Mouse (Mus musculus) midbrain, embryonic 13.5 days (tissue): ENCODE measurements at regions not wholly inside any gene's neighbourhood (a gene's known extent, or its start where the extent isn't known, plus 50 kb on each side); places are given as distances from the start of the nearest gene placed in this dataset.

Source experiments
- ATAC-seq: fragments of 200-750 bp; cut with Nextera tagmentation; 2 replicates; pipeline ENCODE4 v1.8.0; 2017; ENCODE audit warnings: mild to moderate bottlenecking, moderate TSS enrichment, moderate library complexity
- H3K27ac ChIP-seq: fragments of 300-500 bp; sonication (generic); 2 replicates; pipeline ENCODE4 v1.5.1; 2015; ENCODE audit warnings: inconsistent platforms, mild to moderate bottlenecking, moderate library complexity
- H3K27me3 ChIP-seq: fragments of 300-500 bp; sonication (generic); 2 replicates; pipeline ENCODE4 v1.6.1; 2015; ENCODE audit warnings: mild to moderate bottlenecking, inconsistent platforms
- H3K36me3 ChIP-seq: fragments of 300-500 bp; sonication (generic); 2 replicates; pipeline ENCODE4 v1.6.1; 2015; ENCODE audit warnings: mild to moderate bottlenecking, inconsistent platforms
- H3K4me1 ChIP-seq: fragments of 300-500 bp; sonication (generic); replicated peaks from 2 replicates; pipeline ENCODE4 v1.6.1; 2015; ENCODE audit warnings: inconsistent platforms
- H3K4me2 ChIP-seq: fragments of 300-500 bp; sonication (generic); replicated peaks from 2 replicates; pipeline ENCODE4 v1.6.1; 2015; ENCODE audit warnings: moderate library complexity, mild to moderate bottlenecking, inconsistent platforms
- H3K4me3 ChIP-seq: fragments of 300-500 bp; sonication (generic); replicated peaks from 2 replicates; pipeline ENCODE4 v1.5.1; 2015; ENCODE audit warnings: mild to moderate bottlenecking, inconsistent platforms
- H3K9ac ChIP-seq: fragments of 300-500 bp; sonication (generic); replicated peaks from 2 replicates; pipeline ENCODE4 v1.6.1; 2015; ENCODE audit warnings: mild to moderate bottlenecking, inconsistent platforms
- H3K9me3 ChIP-seq: fragments of 300-500 bp; sonication (generic); 2 replicates; pipeline ENCODE4 v1.6.1; 2016; ENCODE audit warnings: mild to moderate bottlenecking, inconsistent platforms
- WGBS: fragments of 180-500 bp; shearing (Covaris S2); methylation state at CpG from one replicate; pipeline ENCODE4 v1.1.7; 2015; 5-methylcytosine and 5-hydroxymethylcytosine counted together

DNA sequence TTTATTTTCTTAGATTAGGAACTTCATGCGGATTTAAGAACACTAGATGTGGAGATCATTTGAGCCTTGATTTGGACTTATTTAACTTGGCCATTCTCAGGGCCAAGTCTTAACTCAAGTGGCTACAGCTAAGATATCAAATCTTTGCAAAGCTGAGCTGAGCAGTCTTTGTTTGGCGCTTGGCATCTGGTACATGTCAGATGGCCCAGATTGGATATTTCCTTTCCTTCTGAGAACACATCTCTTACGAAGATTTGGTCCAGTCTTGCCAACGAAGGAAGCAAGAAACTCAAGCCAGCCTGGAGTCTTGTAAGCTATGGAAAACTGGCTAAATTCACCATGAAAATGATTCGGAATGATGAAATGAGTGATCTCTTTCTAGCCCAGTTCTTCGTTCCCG, 59.1 kb upstream of the Cdc42ep3 start:
- no peak overlapping the region for H3K4me3 ChIP-seq
- H3K36me3 ChIP-seq, result no peaks in the 10 kb centered on the region
- H3K27me3 ChIP-seq, result no peaks in the 10 kb centered on the region
- ATAC-seq, result no peak
- H3K9ac ChIP-seq, result no peak overlapping the region
- no peak overlapping the region for H3K27ac ChIP-seq
- no peaks in the 10 kb centered on the region for H3K9me3 ChIP-seq
- no peak overlapping the region for H3K4me2 ChIP-seq
- no peaks in the 10 kb centered on the region for H3K4me1 ChIP-seq
- 94% methylated on average over 7 of the region's 7 CpGs for WGBS

DNA sequence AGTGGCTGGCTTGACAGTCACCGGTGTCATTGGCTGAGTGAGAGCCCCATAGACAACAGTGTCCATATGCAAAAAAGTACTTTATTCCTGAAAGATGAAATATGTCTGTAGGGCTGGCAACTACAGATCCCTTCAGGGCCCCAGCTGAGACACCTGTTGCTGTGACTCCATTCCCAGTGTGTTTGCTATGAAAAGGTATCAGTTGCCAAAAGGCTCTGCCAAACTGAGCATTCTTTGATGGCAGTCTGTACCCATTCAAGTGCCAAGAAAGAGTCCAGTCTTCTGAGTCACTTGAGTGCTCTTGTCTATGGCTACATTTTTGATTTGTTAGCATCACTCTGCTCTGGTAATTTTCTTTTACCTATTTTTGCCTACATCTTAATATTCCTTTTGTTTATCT, 63.1 kb upstream of the Cdc42ep3 start:
- H3K4me2 ChIP-seq, result no peak overlapping the region
- no peak overlapping the region for H3K27ac ChIP-seq
- no peaks in the 10 kb centered on the region for H3K36me3 ChIP-seq
- H3K4me1 ChIP-seq, result no peaks in the 10 kb centered on the region
- H3K9me3 ChIP-seq, result no peaks in the 10 kb centered on the region
- WGBS, result 97% methylated on average over 1 of the region's 1 CpGs
- no peak overlapping the region for H3K4me3 ChIP-seq
- no peak for ATAC-seq
- H3K9ac ChIP-seq, result no peak overlapping the region
- H3K27me3 ChIP-seq, result no peaks in the 10 kb centered on the region

DNA sequence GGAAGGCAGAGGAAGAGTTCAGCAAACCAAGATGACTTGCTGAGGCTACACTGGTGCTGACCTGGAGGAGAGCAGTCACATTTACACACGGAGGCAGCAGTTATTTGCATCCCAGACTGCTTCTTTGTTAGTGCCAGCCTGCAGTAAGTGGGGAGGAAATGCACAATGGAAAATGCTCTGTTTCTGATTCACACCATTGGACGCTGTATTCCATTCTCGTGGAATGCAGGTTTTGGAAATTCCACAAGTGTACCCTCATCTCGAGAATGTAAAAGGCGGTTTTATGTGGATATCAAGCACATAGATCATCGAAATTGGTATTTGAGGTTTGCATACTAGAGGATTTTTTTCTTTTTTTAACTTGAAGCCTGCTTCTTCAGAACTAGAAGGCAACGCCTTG, 66.7 kb upstream of the Cdc42ep3 start:
- no peaks in the 10 kb centered on the region for H3K4me1 ChIP-seq
- WGBS, result 73% methylated on average over 7 of the region's 7 CpGs
- no peak for ATAC-seq
- no peak overlapping the region for H3K9ac ChIP-seq
- H3K4me3 ChIP-seq, result no peak overlapping the region
- H3K27me3 ChIP-seq, result no peaks in the 10 kb centered on the region
- H3K4me2 ChIP-seq, result no peak overlapping the region
- H3K36me3 ChIP-seq, result no peaks in the 10 kb centered on the region
- no peak overlapping the region for H3K27ac ChIP-seq
- H3K9me3 ChIP-seq, result no peaks in the 10 kb centered on the region

DNA sequence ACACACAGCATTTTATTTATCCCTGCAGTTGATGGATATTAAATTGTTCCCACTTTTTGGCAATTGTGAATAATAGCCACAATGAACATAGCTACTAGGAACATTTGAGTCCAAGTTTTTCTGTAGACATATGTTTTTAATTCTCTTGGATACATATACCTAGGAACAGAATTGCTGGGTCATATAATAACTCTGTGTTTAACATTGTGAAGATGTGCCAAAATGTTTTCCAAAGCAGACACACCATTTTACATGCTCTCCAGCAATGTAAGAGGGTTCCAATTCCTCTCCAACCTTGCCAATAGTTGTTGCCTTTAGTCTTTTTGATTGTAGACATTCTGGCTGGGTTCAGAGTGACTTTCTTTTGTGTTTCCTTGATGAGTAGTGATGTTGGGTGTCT, 84.3 kb upstream of the Cdc42ep3 start:
- Histone ChIP-seq H3K36me3 (no peaks in the 10 kb centered on the region), H3K9ac (no peak overlapping the region), H3K4me2 (no peak overlapping the region), H3K27ac (no peak overlapping the region), H3K27me3 (no peaks in the 10 kb centered on the region), H3K9me3 (no peaks in the 10 kb centered on the region), H3K4me3 (no peak overlapping the region), H3K4me1 (no peaks in the 10 kb centered on the region)
- no peak for ATAC-seq

DNA sequence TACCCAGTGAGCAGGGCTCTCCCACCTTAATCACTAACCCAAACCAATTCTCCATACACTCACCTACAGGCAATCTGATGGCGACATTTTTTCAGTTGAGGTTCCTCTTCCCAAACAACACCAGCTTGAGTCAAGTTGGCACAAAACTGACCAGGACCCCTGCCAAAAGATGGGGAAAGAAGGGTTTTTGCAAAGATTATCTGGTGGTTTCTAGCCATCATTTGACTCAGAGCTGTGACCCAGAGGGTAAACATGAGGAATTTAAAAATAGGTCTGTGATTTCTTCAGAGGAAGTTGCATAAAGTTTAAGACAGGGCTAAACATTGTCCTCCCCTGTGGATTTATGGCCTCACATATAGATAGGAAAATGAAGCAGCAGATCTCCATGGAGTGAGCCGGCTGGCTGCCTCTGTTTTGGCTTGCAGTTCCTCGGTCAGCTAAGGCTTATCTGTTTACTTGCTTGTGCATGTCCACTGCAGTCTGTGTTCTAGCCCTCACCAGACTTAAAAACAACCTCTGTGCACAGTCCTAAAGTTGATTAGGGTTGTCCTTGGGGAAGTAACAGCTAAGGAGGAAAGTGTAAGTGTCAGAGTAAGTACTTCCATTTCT, 87.7 kb upstream of the Cdc42ep3 start:
- Histone ChIP-seq H3K9me3 (no peaks in the 10 kb centered on the region), H3K4me2 (no peak overlapping the region), H3K4me3 (no peak overlapping the region), H3K36me3 (no peaks in the 10 kb centered on the region), H3K27me3 (no peaks in the 10 kb centered on the region), H3K9ac (no peak overlapping the region), H3K27ac (no peak overlapping the region), H3K4me1 (no peaks in the 10 kb centered on the region)
- ATAC-seq, result no peak
- 89% methylated on average over 3 of the region's 3 CpGs for WGBS

DNA sequence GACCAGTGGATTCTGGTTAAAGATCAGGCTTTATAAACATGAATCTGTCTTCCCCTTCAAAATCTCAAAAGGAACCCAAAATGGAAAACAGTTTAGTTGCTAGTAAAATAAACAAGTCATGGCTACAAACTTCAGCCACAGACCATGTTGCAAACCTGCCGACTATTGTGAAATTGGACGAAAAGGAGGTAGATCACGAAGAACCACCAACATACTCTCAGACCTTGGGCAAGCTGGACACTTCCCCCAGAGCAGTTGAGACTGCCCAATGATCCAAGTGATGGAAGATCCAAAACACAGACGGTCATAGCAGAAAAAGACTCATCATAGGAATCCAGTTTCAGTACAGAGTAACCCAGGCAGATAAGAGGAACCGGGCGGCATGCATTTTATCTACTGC, 92.3 kb upstream of the Cdc42ep3 start:
- 94% methylated on average over 6 of the region's 6 CpGs for WGBS
- no peaks in the 10 kb centered on the region for H3K9me3 ChIP-seq
- H3K9ac ChIP-seq, result no peak overlapping the region
- H3K4me3 ChIP-seq, result no peak overlapping the region
- H3K27ac ChIP-seq, result no peak overlapping the region
- H3K36me3 ChIP-seq, result no peaks in the 10 kb centered on the region
- ATAC-seq, result no peak
- no peaks in the 10 kb centered on the region for H3K4me1 ChIP-seq
- no peak overlapping the region for H3K4me2 ChIP-seq
- no peaks in the 10 kb centered on the region for H3K27me3 ChIP-seq

DNA sequence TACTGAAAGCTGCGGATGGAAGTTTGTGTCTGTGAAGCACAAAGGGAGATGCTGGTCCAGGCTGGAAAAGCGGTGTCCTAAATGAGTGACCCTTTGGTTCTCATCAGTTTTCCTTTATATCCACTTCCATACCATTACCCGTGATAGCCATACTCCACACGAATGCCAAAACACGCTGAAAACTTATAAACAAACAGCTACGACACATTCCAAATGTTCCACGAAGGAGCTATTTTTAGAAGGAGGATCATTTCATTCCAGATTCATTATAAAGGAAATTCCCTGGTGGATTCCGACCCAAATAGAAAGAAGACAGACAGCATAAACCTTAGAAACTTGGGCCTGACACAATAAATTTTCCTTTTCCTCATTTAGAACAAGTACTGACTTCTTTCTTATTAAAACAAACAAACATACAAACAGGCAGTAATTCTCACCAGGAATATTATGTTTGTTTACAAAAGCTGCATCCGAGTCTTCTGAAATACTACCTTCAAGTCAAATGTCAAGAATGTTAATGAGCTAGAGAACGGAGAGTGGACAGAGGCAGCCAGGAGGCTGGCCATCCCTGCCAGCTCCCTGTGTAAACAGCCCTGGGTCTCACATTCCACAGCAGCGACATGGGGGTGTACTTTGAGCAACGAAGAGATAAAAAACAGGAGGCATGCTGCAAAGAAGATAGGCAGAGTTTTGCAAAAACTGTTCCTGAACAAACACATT, 96.4 kb upstream of the Cdc42ep3 start:
- H3K4me3 ChIP-seq, result no peak overlapping the region
- 48% methylated on average over 12 of the region's 12 CpGs for WGBS
- H3K27me3 ChIP-seq, result no peaks in the 10 kb centered on the region
- H3K9me3 ChIP-seq, result no peaks in the 10 kb centered on the region
- no peak overlapping the region for H3K4me2 ChIP-seq
- ATAC-seq, result no peak
- H3K9ac ChIP-seq, result no peak overlapping the region
- H3K27ac ChIP-seq, result no peak overlapping the region
- no peaks in the 10 kb centered on the region for H3K36me3 ChIP-seq
- H3K4me1 ChIP-seq, result no peaks in the 10 kb centered on the region

DNA sequence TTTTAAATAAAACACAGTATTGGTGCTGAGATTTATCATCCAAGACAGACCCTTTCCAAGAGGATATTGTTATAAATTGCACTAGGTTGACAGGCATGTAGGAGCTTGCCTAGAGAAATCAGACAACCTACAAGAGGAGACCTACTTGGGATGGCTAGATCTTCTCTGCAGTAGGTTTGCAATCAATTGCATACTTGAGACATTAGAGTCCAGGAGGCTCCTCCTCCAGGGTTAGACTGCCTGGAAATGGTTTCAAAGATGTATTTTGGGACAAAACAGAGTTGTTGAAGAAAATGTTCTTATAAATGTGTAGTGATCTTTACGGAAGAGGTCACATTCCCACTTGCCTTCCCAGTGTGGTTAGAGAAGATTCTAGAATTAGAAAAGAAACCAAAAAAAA, 98.9 kb upstream of the Cdc42ep3 start:
- Histone ChIP-seq H3K9me3 (no peaks in the 10 kb centered on the region), H3K4me2 (no peak overlapping the region), H3K4me3 (no peak overlapping the region), H3K4me1 (no peaks in the 10 kb centered on the region), H3K27ac (no peak overlapping the region), H3K36me3 (no peaks in the 10 kb centered on the region), H3K27me3 (no peaks in the 10 kb centered on the region), H3K9ac (no peak overlapping the region)
- WGBS, result 100% methylated on average over 1 of the region's 1 CpGs
- no peak for ATAC-seq

DNA sequence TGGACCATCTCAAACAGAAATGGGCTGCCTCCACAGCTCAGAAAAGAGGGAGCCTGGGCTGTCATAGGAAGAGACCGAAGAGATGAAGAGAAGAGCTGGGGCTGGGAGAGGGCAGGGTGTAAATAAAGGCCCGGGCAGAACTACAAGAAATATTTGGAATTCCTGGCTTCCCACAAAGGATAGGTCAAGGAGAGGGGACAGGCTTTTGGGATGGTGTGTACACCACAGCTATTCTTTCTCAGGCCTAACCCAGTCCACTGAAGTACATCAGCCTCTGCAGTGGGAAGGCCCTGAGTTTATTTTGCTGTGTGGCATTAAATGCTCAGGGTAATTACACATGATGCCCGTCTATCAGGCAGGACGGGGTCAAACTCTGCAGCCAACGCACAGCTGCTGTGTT, 99.6 kb upstream of the Cdc42ep3 start:
- Histone ChIP-seq H3K4me3 (no peak overlapping the region), H3K9ac (no peak overlapping the region), H3K4me2 (no peak overlapping the region), H3K4me1 (no peaks in the 10 kb centered on the region), H3K9me3 (no peaks in the 10 kb centered on the region), H3K27ac (no peak overlapping the region), H3K36me3 (no peaks in the 10 kb centered on the region), H3K27me3 (no peaks in the 10 kb centered on the region)
- 39% methylated on average over 5 of the region's 5 CpGs for WGBS
- peak; percentile 30; the same call in 1 of the 2 replicates for ATAC-seq

DNA sequence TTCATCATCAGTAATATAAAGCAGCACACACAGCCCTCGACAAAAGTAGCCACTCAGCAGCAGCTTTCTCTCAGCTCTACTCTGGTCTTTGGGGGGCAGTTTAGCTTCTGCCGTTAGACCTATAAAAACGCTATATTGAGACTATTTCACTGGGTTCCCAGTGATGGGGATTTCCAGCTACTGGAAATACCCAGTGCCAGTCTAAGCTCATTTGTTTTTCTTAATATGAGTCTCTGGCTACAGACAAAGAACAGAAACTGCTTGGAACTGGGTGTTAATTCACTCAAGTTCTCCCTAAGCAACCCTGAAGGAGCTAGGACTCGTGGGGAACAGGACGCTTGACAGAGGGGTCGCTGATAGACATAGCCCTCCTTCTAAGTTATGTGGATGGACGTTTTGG, 100.3 kb upstream of the Cdc42ep3 start:
- Histone ChIP-seq H3K4me1 (no peaks in the 10 kb centered on the region), H3K9me3 (no peaks in the 10 kb centered on the region), H3K9ac (no peak overlapping the region), H3K27ac (no peak overlapping the region), H3K27me3 (no peaks in the 10 kb centered on the region), H3K36me3 (no peaks in the 10 kb centered on the region), H3K4me2 (no peak overlapping the region), H3K4me3 (no peak overlapping the region)
- WGBS, result 86% methylated on average over 7 of the region's 7 CpGs
- no peak for ATAC-seq

DNA sequence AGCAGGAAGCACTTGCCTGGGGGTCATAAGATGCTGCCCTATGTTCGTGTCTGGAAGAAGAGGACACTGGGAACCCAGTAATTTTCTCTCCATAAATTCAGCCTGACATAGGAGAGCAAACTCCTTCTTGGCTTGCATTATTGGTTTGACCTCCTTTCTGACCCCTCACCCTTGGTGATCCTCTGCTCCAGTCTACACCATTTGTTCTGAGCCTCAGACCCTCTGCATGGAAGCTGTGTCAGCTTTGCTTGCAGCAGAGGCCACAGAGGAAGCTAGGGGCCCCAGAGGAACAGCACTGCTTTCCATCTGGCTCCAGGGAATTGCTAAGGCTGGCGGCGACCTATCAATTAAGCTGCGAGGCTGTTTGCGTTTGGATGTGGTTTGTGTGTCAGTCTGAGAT, 102.7 kb upstream of the Cdc42ep3 start:
- no peaks in the 10 kb centered on the region for H3K4me1 ChIP-seq
- H3K27me3 ChIP-seq, result no peaks in the 10 kb centered on the region
- no peak overlapping the region for H3K4me2 ChIP-seq
- H3K9ac ChIP-seq, result no peak overlapping the region
- no peak overlapping the region for H3K4me3 ChIP-seq
- ATAC-seq, result no peak
- 72% methylated on average over 5 of the region's 5 CpGs for WGBS
- no peak overlapping the region for H3K27ac ChIP-seq
- no peaks in the 10 kb centered on the region for H3K9me3 ChIP-seq
- no peaks in the 10 kb centered on the region for H3K36me3 ChIP-seq

DNA sequence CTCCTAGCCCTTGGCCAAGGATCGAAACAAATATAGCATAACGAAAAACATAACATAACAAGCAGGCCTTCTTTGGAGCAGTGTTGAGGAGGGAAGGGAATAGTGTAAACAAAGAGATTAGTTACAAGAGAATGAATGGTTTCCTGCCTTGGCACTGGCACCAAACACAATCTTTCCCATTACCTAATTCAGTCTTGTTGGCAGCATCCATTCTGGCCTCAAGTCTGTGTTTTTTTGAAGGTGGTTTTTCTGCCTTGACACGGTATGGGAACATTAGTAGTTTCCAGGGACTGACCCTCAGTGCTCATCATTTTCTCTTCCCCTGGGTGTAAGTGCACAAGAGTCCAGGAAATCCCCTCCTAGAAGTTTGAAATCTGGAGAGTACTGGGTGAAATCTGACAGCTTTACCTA, 106.8 kb upstream of the Cdc42ep3 start:
- no peak for ATAC-seq
- Histone ChIP-seq H3K4me1 (no peaks in the 10 kb centered on the region), H3K4me3 (no peak overlapping the region), H3K27me3 (no peaks in the 10 kb centered on the region), H3K9ac (no peak overlapping the region), H3K4me2 (no peak overlapping the region), H3K27ac (no peak overlapping the region), H3K36me3 (no peaks in the 10 kb centered on the region), H3K9me3 (no peaks in the 10 kb centered on the region)
- WGBS, result 73% methylated on average over 3 of the region's 3 CpGs

DNA sequence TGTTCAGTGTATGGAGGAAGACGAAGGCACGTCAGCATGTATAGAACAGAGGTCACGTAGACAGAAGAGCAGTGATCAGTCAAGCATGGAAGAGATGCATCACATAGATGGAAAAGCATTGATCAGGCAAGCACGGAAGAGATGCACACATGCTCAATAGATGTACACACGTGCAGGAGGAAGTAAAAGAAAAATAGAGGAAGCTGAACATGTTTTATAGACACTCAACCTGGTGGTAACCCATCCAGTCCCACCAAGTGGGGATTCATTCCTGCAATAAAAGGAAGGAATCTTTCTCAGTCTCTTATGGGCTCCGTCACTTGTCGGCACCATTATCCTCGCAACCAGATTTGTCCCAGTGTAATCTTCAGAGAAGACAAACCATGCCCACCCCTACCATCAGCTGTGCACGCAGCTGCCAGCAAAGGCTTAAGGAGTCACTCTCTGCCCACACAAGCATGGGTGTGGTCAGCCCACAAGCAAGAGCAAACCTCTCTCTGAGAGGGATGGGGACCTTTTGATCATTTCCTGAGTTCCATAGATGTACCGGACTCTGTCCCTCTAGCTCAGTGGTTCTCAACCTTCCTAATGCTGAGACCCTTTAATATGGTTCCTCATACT, 108.3 kb upstream of the Cdc42ep3 start:
- no peak for ATAC-seq
- no peaks in the 10 kb centered on the region for H3K9me3 ChIP-seq
- no peak overlapping the region for H3K4me2 ChIP-seq
- 89% methylated on average over 10 of the region's 10 CpGs for WGBS
- no peaks in the 10 kb centered on the region for H3K27me3 ChIP-seq
- no peak overlapping the region for H3K27ac ChIP-seq
- H3K4me3 ChIP-seq, result no peak overlapping the region
- H3K36me3 ChIP-seq, result no peaks in the 10 kb centered on the region
- no peak overlapping the region for H3K9ac ChIP-seq
- H3K4me1 ChIP-seq, result no peaks in the 10 kb centered on the region
